Mouse (Mus musculus) c-Kit-negative CD71-positive TER-119-positive erythroid progenitor cells, embryonic 14.5 days (primary cell): Measurements from ENCODE around the gene Insrr.
A peak's percentile ranks its signal among the peaks of the same experiment; 100 is the strongest.

Experiments
- DNase-seq: peaks from one replicate; pipeline ENCODE4 v3.0.0-alpha.2; 2013; ENCODE audit warnings: low read depth, low spot score

The Insrr gene

GRCm38 (mm10) chr3:87796736-87797334, at the start of gene Insrr:
Insrr (plus strand) TSS chr3:87796951.
- no peak for DNase-seq

GRCm38 (mm10) chr3:87748431-87748830, 48.3 kb upstream of the Insrr start, which contains the start of gene Lrrc71:
Lrrc71 (minus strand) TSS chr3:87748625.
- DNase-seq, result no peak

GRCm38 (mm10) chr3:87749036-87749435, 47.7 kb upstream of the Insrr start:
- DNase-seq, result no peak

GRCm38 (mm10) chr3:87749977-87750376, 46.8 kb upstream of the Insrr start:
- DNase-seq, result no peak

GRCm38 (mm10) chr3:87752567-87752966, 44.2 kb upstream of the Insrr start:
- DNase-seq, result no peak

GRCm38 (mm10) chr3:87753829-87754228, 42.9 kb upstream of the Insrr start:
- DNase-seq, result no peak

GRCm38 (mm10) chr3:87755964-87756363, 40.8 kb upstream of the Insrr start:
- DNase-seq, result no peak

- no peak for DNase-seq
Measured at GRCm38 (mm10) chr3:87756488-87756887, 40.3 kb upstream of the Insrr start.

- no peak for DNase-seq
Measured at GRCm38 (mm10) chr3:87758641-87759040, 38.1 kb upstream of the Insrr start.

- no peak for DNase-seq
Measured at GRCm38 (mm10) chr3:87761408-87762375, 35.1 kb upstream of the Insrr start.

- DNase-seq, result no peak
Measured at GRCm38 (mm10) chr3:87763202-87763601, 33.5 kb upstream of the Insrr start.

- DNase-seq, result no peak
Measured at GRCm38 (mm10) chr3:87763683-87764289, 33.0 kb upstream of the Insrr start.

- DNase-seq, result no peak
Measured at GRCm38 (mm10) chr3:87764506-87764905, 32.2 kb upstream of the Insrr start.

- DNase-seq, result no peak
Measured at GRCm38 (mm10) chr3:87765091-87765490, 31.7 kb upstream of the Insrr start.

- no peak for DNase-seq
Measured at GRCm38 (mm10) chr3:87765631-87766283, 31.0 kb upstream of the Insrr start.

- no peak for DNase-seq
Measured at GRCm38 (mm10) chr3:87766284-87766667, 30.5 kb upstream of the Insrr start.

GRCm38 (mm10) chr3:87767764-87768163, 29.0 kb upstream of the Insrr start:
- DNase-seq, result no peak

GRCm38 (mm10) chr3:87768431-87768830, 28.3 kb upstream of the Insrr start:
- no peak for DNase-seq

GRCm38 (mm10) chr3:87768844-87769243, 27.9 kb upstream of the Insrr start:
- DNase-seq, result peak; percentile 8

- no peak for DNase-seq
Measured at GRCm38 (mm10) chr3:87769506-87769905, 27.2 kb upstream of the Insrr start.

GRCm38 (mm10) chr3:87770280-87770679, 26.5 kb upstream of the Insrr start:
- DNase-seq, result peak; percentile 36

- DNase-seq, result no peak
Measured at GRCm38 (mm10) chr3:87771088-87771487, 25.7 kb upstream of the Insrr start.
